Mouse (Mus musculus): ENCODE results near the gene Olfr399.

Gene Olfr399

DNA sequence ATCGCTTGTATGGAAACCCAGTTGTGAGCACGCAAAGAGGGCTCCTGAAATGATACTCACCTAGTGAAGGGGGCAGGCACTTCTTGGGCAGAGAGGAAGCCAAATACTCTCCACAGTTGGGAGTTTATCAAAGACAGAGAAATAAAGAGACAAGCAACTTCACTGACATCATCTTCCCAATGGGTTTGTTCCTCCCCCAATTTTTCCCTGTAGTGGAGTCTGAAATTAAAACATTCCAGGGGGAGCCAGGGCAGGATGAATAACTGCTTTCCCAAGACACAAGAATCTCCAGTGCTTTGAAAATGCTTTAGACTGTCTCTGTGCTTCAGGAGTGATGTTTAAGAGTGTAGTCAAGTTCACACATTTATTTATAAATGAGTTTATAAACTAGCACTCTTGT, at the start of gene Olfr399, which contains the start of gene Olfr139:
Gene Olfr399, minus strand, starts transcription at position 165 of the 400 bp plus-strand sequence.
Gene Olfr139, minus strand, starts transcription at position 101 of the 400 bp plus-strand sequence.
- no peak for DNase-seq (ENCODE audit: low spot score)

DNA sequence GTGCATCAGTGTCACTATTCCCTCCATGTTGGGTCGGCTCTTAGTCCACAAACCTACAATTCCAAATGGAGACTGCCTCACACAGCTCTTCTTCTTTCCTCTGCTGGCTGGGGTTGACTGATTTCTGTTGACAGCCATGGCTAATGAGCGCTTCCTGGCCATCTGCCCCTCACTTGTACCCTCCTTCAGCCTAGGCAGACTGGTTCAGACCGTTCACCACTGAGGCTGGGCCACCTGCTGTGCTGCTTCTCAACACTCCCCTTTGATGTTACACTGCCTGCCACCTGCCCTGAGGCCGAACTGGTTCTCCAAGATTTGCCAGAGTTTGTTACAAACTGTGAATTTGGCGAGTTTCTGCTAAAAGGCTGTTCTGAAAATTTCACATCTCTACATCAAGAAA, 48.7 kb upstream of the Olfr399 start:
- no peak for DNase-seq (ENCODE audit: low spot score)

DNA sequence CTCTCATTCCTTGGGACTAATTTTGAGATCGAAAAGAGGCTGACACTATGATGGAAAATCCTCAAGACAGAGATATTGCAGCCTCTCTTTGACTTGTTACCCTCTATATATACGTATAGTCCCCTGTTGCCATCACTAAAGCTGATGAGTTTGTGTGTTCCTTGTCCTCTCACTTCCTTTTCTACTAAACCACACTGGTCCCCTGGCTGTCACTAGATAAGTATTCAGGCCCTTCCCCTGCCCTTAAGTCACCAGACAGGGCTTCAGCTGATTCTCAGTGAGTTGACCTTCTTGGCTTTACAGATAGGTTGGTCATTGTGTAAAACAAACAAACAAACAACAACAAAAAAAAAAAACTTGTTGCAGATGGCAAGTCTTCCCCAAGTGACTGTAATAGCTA, 45.1 kb upstream of the Olfr399 start:
- no peak for DNase-seq (ENCODE audit: low spot score)

DNA sequence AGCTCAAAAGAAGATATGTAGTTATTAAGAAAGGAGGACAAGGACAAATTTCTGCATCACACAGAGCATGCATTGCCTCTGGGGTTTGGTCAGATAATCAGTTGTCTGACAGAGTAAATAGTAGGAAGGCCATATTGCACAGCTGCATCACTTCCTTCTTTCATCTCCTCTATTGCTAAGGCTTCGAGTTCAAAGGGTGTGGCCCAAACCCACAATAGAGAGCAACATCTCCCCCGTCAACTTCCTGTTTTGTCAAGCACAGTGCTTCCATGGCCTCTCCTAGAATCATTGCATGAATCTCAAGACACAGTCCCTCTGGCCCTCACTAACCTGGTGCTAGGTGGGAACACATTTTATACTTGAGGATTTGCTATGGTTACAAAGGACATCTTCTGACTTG, 44.3 kb upstream of the Olfr399 start:
- DNase-seq (ENCODE audit: low spot score): no peak

DNA sequence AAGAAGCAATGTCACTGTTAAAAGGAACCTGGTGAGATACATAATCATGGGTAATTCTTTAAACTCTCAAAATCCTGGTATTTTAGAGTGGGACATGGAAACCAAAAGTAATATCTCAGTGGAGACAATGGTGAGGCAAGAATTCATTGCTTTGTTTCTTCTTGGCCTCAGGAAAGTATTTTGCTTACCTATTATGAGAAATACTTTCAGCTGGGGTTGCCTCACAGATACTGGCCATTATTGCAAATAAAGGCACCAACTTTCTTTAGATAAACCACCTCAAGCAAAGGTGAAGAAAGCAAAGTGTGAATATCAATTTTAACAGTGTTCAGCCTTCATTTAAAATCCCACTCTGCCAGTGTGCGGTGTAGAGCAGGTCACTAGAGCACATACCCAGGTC, 13.2 kb upstream of the Olfr399 start, which contains the start of gene Zfp616:
Gene Zfp616, plus strand, starts transcription at position 301 of the 400 bp plus-strand sequence.
- no peak for DNase-seq (ENCODE audit: low spot score)

DNA sequence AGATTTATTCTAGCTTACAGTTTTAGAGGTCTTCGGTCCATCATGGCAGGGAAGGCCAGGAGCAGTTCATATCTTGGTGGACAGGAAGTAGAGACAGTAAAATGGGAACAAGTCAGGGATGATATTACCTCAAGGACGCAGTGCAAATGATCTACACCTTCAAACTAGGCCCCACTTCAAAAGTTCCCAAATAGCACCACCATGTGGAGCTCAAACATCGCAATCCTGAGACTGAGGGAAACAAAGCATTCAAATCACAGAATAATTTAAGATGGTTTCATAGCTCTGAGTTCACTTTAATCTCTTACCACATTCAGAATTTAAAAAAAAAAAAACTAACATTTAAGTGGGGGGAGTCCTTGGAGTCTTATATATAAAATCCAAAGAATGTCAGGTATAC, 5.1 kb downstream of the Olfr399 start:
- DNase-seq (ENCODE audit: low spot score): no peak

Data from urinary bladder, postnatal 14 days (tissue).